Mouse (Mus musculus): ENCODE data around the gene Slc35a3.
"Not testable (repeated sequence)": the region's sequence is repeated elsewhere in the genome, so short reads cannot be mapped to it uniquely, and the experiment has no call there.

Slc35a3 gene

DNA sequence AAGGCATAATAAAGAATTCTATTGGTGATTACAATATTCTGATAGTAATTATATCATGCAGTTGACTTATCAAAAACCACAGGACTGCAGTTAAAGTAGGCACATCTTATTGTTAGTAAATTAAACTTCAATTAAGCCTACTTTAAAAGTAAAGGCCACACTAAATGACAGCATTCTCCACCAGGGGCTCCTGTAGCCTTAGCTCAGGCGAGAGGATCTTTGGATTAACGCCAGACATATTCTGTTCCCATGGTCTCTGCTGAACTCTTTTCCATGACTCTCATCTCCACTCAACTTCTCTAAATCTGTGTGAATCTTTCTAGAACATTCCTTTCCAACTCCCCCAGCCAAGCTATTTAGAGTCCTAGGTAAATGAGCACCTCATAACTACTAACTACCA is 13.8 kb downstream of the Slc35a3 start:
- no peak for DNase-seq (ENCODE audit: low spot score in 2 of 2)

DNA sequence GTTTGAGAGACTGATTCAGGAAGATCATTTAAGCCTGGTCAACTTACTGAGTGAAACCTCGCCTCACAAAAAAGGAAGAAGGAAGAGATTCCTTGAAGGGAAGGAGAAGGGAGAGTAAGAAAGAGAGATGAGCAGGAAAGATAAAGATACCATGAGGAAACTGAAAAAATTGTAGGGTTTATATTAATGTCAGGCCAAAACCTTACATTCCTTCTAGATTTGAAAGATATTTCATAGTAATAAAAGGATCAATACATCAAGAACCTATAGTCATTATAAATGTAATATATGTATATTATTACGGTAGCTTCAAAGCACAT is 17.0 kb downstream of the Slc35a3 start:
- no peak for DNase-seq (ENCODE audit: low spot score in 2 of 2)

DNA sequence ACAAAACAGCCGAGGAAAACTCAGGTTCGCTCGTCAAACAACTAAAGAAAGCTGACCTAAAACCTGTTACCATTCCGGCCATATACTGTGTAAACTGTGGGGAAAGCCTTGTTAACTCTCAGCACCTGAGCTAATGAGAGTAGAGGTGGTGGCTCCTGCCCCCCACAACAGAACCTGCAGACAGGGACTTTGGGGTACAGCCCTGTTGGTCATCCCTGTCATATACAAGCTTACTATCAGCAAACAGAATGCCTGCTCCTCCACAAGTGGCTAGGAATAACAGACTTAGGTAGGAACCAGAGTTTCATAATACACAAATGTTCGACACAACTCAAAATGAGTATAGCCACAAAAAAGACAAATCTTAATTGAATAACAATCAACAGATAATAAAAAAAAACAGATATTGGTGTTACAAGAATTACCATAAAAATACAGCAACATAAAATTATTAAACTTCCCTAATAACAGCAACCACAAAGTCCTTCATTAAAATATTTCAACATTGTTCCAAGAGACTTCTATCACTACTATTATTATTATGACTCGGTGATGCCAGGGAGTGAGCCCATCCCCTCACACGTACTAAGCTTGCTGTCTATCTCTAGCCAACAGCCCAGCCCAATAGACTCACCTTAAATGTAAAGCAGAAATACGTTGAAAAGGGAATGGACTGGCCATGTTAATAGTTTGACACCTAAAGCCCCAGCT is 17.5 kb downstream of the Slc35a3 start:
- DNase-seq (ENCODE audit: low spot score in 2 of 2) = no peak

DNA sequence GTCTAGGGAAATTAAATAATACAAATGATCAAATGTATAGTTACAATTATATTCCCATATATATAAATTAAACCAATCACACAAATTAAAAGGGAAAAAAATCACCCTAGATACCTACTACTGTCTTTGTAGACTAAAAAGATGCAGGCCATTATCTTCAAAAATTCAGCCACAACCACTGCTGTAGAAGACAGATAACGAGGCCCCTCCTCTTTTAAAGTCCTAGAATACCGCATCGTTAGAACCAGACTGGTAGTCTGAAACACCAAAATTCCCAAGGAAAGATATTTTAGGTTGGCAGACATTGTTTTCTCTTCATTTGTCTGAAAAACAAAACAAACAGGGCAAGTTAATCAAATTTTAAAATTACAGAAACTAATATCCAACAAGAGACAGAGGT is 18.3 kb downstream of the Slc35a3 start:
- DNase-seq (ENCODE audit: low spot score in 2 of 2) = peak in 1 of 2 experiments; percentile 28

DNA sequence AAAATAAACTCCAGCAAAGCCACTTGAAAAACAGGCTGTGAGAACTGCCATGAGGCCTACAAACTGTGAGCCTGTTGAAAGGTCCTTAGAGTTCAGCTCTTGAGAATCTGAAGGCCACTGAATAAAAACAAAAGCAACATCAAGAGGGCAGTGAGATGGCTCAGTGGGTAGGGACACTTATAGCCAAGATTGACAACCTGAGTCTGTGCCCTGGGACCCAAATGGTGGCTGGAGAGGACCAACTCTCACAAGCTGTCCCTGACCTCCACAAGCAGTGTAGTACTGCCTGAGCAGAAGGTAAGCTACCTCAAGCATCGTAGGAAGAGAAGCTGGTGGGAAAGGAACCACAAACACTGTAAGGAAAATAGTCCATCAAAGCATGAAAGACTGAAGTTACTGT is 31.5 kb downstream of the Slc35a3 start, which contains the start of gene Gm43191:
Gene Gm43191, minus strand, starts transcription at position 101 of the 400 bp plus-strand sequence.
- DNase-seq (ENCODE audit: low spot score in 2 of 2) = no peak

DNA sequence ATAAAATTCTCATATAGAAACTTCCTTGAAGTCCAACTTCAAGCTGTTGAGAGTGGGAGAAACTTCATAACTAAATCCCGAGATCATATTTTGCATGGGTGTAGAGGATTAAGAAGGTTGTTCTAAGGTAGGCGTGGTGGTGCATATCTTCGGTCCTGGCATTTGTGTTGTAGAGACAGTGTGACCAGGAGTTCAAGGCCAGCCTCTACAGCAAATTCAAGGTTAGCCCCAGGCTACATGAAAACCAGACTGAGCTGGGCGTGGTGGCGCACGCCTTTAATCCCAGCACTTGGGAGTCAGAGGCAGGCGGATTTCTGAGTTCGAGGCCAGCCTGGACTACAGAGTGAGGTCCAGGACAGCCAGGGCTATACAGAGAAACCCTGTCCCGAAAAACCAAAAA is 48.4 kb downstream of the Slc35a3 start:
- not testable (repeated sequence) for DNase-seq (ENCODE audit: low spot score in 2 of 2)

DNA sequence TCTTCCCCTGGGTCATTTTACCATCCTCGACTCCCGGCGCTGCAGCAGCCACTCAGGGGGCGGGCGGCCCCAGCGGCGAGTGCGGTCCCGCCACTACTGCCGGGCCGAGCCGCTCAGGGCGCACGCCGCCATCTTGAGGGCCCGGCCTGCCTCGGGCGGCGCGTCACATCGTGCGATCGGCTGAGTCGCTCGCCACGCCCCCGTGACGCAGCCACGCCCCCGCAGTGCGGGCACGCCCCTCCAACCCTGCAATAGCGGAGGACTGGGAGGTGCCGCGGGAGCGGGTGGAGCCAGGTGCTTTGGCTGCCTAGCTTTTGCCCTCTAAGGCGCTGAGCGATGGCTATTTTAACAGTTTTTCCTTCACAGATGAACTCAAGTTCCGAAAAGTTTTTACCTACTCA is 50.2 kb downstream of the Slc35a3 start, which contains the start of gene Mfsd14a:
Gene Mfsd14a, minus strand, starts transcription at position 215 of the 401 bp plus-strand sequence.
- peak; percentile 100 for DNase-seq (ENCODE audit: low spot score in 2 of 2)

DNA sequence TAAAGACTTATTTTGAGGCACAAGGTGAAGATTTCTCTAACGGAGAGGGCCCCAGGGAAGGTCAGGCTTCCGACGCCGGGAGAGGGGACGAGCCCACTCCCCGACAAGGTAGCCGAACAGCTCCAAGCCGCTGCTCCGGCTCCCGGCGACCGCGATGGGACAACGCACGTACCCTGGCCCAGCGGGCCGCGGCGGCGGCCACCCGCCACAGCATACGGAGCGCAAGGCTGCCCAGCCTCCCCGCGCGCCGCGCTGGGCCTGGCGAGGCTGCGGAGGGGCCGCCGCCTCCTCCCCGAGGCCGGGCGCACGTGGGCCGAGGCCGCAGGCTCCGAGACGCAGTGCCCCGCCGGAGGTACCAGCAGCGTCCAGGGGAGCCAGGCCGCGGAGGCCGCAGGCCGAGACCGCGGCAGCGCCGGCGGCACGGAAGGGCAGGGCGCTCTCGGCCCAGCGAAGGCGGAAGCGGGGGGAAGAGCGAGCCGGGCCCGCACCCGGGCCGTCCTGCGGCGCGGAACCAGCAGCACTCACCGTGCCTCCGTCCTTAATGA is 50.7 kb downstream of the Slc35a3 start:
- DNase-seq (ENCODE audit: low spot score in 2 of 2) = no peak

DNA sequence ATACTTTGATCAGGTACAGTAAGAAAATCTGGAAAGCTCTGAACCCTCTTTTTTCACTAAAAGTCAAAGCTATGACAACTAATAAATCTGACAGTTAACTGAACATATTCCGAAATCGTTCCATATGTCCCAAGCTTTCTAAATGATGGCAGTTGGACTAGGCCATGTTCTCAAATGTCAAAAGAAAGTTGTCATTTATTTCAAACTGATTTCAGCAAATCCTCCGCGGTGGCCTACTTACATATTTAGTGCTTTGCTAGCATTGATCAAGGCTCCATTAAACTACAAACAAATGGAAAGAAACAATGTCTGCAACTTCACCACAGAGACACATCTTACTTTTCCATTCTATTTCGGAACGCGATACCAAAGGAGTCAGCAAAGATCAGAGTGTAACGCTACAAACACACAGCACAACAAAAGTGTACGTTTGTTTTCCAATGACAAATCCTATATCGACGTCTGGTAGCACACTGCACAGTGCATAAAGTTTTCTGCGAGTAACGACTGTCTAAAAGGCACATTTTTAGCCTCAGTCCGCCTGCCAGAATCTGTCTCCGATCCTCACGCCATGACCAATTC is 51.3 kb downstream of the Slc35a3 start:
- no peak for DNase-seq (ENCODE audit: low spot score in 2 of 2)

DNA sequence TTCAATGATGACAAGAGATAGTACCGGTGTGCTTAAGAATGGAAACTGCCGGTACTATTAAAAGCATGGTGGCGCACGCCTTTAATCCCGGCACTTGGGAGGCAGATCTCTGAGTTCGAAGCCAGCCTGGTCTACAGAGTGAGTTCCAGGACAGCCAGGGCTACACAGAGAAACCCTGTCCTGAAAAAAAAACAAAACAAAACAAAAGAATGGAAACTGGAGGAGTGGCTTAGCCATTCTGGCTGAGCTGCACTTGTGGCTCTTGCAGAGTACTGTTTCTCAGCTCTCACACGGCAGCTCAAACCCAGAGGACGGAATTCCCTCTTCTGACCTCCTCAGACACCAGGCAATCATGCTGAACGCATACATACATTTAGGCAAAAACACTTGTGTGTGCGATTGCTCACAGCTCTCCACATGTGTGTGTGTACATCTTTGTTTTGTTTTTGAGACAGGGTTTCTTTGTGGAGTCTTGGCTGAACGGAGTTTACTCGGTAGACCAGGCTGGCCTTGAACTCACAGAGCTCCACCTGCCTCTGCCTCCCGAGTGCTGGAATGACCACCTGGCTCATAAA is 52.7 kb downstream of the Slc35a3 start:
- no peak for DNase-seq (ENCODE audit: low spot score in 2 of 2)

DNA sequence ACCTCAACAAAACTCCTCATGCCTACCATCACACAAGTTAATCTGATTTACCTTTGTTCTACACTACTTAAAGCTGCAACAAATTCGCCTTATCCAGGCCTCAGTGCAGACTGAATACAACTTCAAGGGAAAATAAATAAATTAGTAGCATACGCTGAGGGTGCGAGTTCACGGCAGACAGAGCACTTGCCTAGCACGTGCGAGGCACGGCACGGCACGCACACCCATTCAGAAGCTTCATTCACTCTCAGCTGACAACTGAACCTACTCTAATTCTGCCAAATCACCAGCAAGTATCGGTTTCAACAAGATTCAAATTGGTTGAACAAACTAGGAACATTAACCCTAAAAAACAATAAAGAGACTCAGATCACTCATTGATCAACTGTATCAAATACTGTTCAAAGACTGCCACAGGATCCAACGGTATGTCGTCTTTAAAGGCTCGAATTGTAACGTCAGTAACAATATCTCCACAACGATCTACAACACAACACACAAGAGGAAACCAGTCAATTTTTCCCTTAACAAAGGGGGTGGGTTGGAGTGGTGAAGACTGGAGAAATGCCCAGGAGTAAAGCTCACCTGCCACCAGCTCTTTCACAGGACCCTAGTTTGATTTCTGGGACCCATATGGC is 53.6 kb downstream of the Slc35a3 start:
- DNase-seq (ENCODE audit: low spot score in 2 of 2) = no peak

DNA sequence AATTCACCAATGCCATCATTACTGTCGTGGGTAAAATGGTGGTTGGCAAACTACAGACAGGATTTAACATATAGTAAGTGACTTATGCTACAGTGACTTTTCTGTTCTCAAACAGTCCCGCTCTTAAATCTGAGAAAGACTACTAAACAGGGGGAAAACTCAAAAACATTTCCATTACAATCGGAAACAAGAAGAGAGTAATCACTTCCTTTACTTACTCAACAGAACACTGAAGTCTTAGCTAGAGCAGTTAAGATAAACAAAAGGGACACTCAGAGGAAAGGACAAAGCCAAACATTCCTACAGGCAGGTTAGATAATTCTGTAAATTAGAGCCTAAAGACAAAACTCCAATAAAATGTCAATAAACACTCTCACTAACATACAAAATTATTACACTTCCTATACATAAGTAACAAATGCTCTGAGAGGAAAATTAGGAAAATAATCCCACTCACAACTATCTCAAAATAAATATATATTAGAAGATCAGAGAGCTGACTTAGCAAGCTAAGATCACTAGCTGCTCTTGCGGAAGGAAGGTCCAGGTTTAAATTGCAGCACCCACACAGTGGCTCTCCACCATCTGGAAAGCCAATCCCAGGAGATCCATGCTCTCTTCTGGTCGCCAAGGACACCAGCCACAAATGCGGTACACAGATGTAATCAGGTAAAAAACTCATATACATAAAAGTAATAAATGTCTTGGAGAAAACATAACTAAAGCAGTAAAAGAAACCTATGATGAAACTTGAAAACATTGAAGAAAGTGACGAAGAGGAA is 56.3 kb downstream of the Slc35a3 start:
- DNase-seq (ENCODE audit: low spot score in 2 of 2) = no peak

DNA sequence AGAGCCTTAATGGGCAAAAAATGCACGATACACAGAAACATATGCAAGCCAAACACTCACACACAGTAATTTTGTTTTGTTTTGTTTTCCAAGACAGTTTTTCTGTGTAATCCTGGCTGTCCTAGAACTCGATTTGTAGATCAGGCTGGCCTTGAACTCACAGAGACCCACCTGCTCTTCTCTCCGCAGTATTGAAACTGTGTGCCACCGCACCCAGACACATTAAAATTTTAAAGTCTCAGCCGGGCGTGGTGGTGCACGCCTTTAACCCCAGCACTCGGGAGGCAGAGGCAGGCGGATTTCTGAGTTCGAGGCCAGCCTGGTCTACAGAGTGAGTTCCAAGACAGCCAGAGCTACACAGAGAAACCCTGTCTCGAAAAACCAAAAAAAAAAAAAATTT is 58.6 kb downstream of the Slc35a3 start:
- not testable (repeated sequence) for DNase-seq (ENCODE audit: low spot score in 2 of 2)

DNA sequence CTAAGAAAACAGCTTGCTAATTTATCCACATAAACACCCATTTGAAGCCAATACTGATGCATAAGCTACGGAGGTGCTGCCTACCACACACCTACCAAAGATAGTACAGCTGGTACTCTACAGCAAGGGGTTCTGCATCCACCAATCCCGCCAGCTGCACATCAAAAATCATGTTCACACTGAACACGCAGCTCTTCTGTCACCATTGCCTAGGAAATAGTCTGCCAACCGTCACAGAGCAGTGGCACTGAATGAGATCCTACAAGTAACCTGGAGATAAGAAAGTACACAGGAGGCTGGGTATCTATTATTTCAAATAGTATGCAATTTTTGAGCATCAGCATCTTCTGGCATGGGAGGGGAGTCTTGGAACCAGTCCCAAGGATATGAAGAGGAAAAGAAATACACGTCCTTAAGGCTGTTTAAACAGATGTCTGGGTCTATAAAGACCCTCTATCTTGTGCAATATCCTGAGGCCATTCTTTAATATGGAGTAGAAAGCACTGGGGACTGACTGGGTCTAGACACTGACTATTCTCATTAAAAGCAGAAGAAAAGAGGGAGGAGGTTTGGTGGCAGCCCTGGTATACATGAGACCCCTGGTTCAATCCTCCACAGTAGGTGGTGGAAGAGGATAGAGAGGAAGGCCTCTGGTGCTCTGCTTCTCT is 59.2 kb downstream of the Slc35a3 start:
- DNase-seq (ENCODE audit: low spot score in 2 of 2) = no peak

DNA sequence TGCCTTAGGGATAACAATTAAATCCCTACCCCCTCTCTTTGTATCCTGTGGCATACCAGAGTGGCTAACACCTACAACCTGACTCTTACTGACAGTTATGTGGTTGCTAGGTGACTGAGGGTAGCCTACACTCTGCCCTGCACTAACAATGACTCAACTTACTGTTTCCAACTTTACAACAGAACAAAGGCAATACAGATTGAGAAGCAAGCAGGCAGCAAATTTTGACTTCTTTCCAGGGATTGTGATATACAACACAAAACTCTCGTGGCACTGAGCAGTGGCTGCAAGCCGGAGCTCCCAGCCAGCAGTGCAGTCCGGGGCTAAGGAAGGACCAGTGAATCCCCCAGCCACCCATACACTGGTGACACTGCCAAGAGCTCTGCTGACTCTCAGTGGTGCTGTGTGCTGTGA is 60.6 kb downstream of the Slc35a3 start:
- DNase-seq (ENCODE audit: low spot score in 2 of 2) = no peak

DNA sequence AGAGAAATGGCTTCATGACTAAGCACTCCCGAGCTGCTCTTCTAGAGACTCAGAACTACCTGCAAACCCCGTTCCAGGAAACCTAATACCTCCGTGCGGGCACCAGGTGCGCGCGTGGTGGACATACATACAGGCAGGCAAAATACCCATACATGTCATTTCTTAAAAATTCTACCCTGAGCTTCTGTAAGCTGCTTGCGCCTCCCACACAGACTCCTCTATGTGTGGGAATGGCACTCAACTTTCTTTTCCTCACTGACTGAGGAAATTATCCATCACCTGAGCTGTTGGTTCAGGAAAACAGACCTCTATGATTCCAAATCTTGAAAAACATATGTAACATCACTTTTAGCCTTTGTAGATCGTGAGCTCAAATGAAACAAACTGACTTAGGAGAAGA is 61.9 kb downstream of the Slc35a3 start:
- peak in 1 of 2 experiments; percentile 42 for DNase-seq (ENCODE audit: low spot score in 2 of 2)

DNA sequence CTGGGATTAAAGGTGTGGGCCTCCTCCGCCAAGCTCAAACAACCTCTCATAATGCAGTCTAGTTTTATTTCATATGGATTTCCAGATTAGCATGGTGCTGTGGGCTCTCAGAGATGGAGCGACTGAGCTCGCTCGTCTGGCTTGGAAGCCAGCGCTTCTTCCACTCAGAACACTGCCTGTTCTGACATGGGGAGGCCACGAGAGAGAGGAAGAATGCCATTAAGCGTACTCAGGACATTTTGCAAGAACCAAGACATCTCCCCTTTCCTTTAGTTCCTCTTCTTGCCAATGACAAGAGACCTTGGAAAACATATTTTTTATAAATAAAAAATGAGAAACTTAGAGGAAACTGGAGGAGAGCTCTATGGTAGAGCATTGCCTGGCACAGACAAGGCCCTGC is 63.8 kb downstream of the Slc35a3 start:
- DNase-seq (ENCODE audit: low spot score in 2 of 2) = no peak

DNA sequence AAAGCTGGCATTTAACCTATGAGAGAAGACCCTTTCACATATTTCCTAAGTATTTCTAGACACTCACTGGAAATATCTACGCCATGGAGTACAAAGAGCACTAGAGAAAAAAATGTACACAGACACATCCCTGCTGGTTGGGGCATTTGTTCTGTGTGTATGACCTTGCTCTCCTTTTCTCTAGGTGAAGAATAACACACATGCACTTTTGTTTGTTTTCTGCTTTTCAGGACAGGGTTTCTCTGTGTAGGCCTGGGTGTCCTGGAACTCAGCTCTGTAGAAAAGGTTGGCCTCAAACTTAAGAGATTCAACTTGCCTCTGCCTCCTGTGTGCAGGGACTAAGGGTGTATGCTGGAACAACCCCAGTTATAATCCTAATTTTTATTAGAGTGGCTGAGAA is 66.2 kb downstream of the Slc35a3 start:
- DNase-seq (ENCODE audit: low spot score in 2 of 2) = no peak

DNA sequence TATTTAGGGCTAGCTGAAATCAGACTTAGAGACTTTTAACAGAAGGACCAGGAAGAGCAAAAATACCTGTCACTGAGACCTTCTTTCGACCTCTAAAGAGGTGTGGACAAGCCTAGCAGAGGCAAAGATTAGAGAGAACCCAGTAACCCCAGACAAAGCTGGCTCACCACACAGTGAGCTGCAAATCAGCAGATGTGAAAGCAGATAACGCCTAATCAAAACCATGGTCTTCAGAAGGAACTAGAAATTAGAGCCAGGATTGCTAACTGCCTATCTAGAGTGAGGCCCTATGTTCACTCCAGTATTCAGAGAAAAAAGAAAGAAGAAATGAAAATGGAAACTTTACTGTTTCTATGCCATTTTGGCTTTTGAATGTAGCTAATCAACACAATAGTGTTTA is 70.3 kb downstream of the Slc35a3 start:
- no peak for DNase-seq (ENCODE audit: low spot score in 2 of 2)

DNA sequence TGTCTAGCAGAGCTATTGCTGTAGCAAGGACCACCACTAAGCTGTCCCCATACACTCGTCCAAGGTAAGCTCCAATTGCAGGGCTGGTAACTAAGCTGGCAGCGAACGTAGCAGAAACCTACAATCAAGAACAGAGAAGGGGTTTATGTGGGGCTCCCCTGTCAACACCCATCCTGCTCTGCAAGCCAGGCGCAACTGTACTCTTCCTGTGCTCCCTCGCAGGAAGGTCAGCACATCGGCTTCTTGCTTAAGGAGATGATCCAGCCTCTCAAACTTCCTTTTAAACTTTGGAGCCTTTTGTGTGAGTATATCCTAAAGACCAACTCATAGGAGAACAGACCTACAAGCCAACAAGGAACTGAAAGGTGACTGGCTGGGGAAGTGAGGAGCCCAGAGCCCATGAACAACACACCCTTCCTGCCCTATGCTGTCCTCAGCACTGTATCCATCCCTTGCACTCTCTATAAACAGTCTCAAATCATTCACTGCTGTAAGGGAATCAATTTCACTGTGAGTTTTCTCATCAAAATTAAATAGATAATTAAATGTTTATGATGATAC is 70.7 kb downstream of the Slc35a3 start:
- DNase-seq (ENCODE audit: low spot score in 2 of 2) = no peak

DNA sequence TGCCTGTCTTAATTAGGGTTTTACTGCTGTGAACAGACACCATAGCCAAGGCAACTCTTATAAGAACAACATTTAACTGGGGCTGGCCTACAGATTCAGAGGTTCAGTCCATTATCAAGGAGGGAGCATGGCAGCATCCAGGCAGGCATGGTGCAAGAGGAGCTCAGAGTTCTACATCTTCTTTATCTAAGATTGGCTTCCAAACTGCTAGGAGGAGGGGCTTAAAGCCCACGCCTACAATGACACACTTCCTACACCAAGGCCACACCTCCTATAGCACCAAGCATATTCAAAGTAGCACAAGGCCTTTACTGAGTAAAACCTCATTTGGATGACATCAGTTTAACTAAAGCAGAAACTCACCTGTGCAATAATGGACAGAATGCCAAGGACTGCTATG is 72.6 kb downstream of the Slc35a3 start:
- DNase-seq (ENCODE audit: low spot score in 2 of 2) = no peak
